Mouse (Mus musculus): Measurements from ENCODE around the gene Tk1.

The Tk1 gene

GRCm38 (mm10) chr11:117825333-117826101 is at the start of gene Tk1, which contains the start of gene Afmid:
Gene Tk1 (minus strand): TSS chr11:117826092.
Gene Afmid (plus strand): TSS chr11:117825924.
- CTCF ChIA-PET: interaction anchor here (0.9 to 2.0 kb wide), 4 partner anchors 35 to 87 kb away, joined by 3 to 15 read pairs (median 5); no protein-coding TSS in a partner anchor

- CTCF ChIA-PET: interaction anchor here (0.7 kb wide), 1 partner anchor 972 kb away, joined by 5 read pairs; no protein-coding TSS in a partner anchor
These were observed 49.8 kb upstream of the Tk1 start for GRCm38 (mm10) chr11:117875681-117876080.

GRCm38 (mm10) chr11:117874419-117874818 is 48.5 kb upstream of the Tk1 start:
- CTCF ChIA-PET: interaction anchor here (0.6 to 1.2 kb wide), 4 partner anchors 44 to 1381 kb away, joined by 3 to 19 read pairs (median 4); no protein-coding TSS in a partner anchor

- CTCF ChIA-PET: interaction anchor here (0.6 to 0.8 kb wide), 3 partner anchors 51 to 272 kb away, joined by 4 to 18 read pairs (median 5); no protein-coding TSS in a partner anchor
These were observed 47.1 kb upstream of the Tk1 start, which contains the start of gene Tha1 for GRCm38 (mm10) chr11:117872861-117873608. Gene Tha1 (minus strand): TSS chr11:117873481.

GRCm38 (mm10) chr11:117871911-117872584 is 46.2 kb upstream of the Tk1 start:
- CTCF ChIA-PET: interaction anchor here (0.5 to 1.2 kb wide), 3 partner anchors 41 to 146 kb away, joined by 3 to 5 read pairs (median 3); no protein-coding TSS in a partner anchor

GRCm38 (mm10) chr11:117871376-117871775 is 45.5 kb upstream of the Tk1 start:
- CTCF ChIA-PET: interaction anchor here (0.5 to 1.2 kb wide), 4 partner anchors 42 to 447 kb away, joined by 3 to 13 read pairs (median 4); no protein-coding TSS in a partner anchor

GRCm38 (mm10) chr11:117870688-117871365 is 44.9 kb upstream of the Tk1 start:
- CTCF ChIA-PET: interaction anchor here (0.5 to 1.2 kb wide), 4 partner anchors 143 to 447 kb away, joined by 3 to 13 read pairs (median 5); no protein-coding TSS in a partner anchor

GRCm38 (mm10) chr11:117865988-117866387 is 40.1 kb upstream of the Tk1 start:
- CTCF ChIA-PET: interaction anchor here (0.6 kb wide), 1 partner anchor 546 kb away, joined by 5 read pairs; no protein-coding TSS in a partner anchor

- CTCF ChIA-PET: interaction anchor here (0.5 kb wide), 1 partner anchor 14 kb away, joined by 3 read pairs; no protein-coding TSS in a partner anchor
These were observed 38.9 kb upstream of the Tk1 start for GRCm38 (mm10) chr11:117864805-117865204.

GRCm38 (mm10) chr11:117863174-117863856 is 37.4 kb upstream of the Tk1 start:
- CTCF ChIA-PET: no interaction called here

- CTCF ChIA-PET: interaction anchor here (0.6 kb wide), 1 partner anchor 9 kb away, joined by 3 read pairs; no protein-coding TSS in a partner anchor
These were observed 34.7 kb upstream of the Tk1 start, which contains the start of gene Tmem235 for GRCm38 (mm10) chr11:117860601-117861000. Gene Tmem235 (plus strand): TSS chr11:117860752.

GRCm38 (mm10) chr11:117858392-117858791 is 32.5 kb upstream of the Tk1 start:
- CTCF ChIA-PET: no interaction called here

GRCm38 (mm10) chr11:117857462-117857861 is 31.6 kb upstream of the Tk1 start:
- CTCF ChIA-PET: no interaction called here

GRCm38 (mm10) chr11:117855975-117856374 is 30.1 kb upstream of the Tk1 start:
- CTCF ChIA-PET: no interaction called here

GRCm38 (mm10) chr11:117855360-117855759 is 29.5 kb upstream of the Tk1 start:
- CTCF ChIA-PET: no interaction called here

GRCm38 (mm10) chr11:117854241-117854640 is 28.3 kb upstream of the Tk1 start:
- CTCF ChIA-PET: interaction anchor here (0.6 to 0.7 kb wide), 2 partner anchors 237 to 679 kb away, joined by 4 to 5 read pairs; no protein-coding TSS in a partner anchor

- CTCF ChIA-PET: no interaction called here
These were observed 27.0 kb upstream of the Tk1 start for GRCm38 (mm10) chr11:117852875-117853274.

GRCm38 (mm10) chr11:117848985-117849671 is 23.2 kb upstream of the Tk1 start, which contains the start of gene Birc5:
Gene Birc5 (plus strand): TSS chr11:117849251.
- CTCF ChIA-PET: interaction anchor here (0.6 to 1.4 kb wide), 2 partner anchors 17 to 105 kb away, joined by 4 read pairs; no protein-coding TSS in a partner anchor

Data from spleen, embryonic (tissue).